Mouse (Mus musculus): ENCODE measurements around the gene Pnpla8.

The Pnpla8 gene

DNA sequence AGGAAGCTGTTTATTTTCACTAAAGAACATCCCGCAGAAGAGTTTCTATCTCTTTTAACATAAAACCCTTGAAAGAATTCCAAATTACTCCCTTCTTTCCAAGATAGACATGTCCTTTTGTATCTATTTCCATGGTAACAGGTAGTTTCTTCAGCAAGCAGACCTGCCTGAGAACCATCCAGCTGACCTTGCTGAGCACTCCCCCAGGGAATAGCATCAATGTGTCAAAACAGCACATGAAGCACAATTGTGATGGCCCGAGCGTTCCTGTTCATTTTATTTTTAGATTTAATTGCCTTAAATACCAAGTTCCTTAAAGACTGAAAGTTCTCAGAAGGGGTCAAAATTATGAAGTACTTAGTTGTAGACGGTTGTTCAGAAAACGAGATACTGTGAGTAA, 124.1 kb downstream of the Pnpla8 start:
- DNase-seq (ENCODE audit: low read depth in 2 of 2, low spot score in 2 of 2) = no peak

GRCm38 (mm10) chr12:44346143-44346542, 125.0 kb downstream of the Pnpla8 start:
- no peak for DNase-seq (ENCODE audit: low read depth in 2 of 2, low spot score in 2 of 2)

- no peak for DNase-seq (ENCODE audit: low read depth in 2 of 2, low spot score in 2 of 2)
Observed at GRCm38 (mm10) chr12:44355116-44355515, 133.9 kb downstream of the Pnpla8 start.

GRCm38 (mm10) chr12:44357460-44357859, 136.3 kb downstream of the Pnpla8 start:
- DNase-seq (ENCODE audit: low read depth in 2 of 2, low spot score in 2 of 2) = no peak

DNA sequence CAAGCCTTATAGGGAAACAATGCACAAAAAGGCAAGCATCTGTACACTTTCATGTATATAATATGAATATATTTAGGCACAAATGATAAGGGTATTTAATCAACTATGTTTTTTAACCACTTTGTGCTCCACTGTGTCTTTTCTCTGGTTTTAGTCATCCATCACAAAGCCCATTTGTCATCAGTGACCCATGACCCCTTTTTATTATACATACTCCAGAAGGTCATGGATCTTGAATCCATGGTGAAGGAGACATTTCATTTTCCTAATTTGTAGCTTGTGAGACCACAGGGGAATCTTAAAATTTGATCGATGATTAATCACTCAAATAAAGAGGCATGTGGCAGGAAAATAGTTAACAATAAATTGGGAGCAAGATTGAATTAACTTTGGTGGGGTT, 136.7 kb downstream of the Pnpla8 start:
- no peak for DNase-seq (ENCODE audit: low read depth in 2 of 2, low spot score in 2 of 2)

DNA sequence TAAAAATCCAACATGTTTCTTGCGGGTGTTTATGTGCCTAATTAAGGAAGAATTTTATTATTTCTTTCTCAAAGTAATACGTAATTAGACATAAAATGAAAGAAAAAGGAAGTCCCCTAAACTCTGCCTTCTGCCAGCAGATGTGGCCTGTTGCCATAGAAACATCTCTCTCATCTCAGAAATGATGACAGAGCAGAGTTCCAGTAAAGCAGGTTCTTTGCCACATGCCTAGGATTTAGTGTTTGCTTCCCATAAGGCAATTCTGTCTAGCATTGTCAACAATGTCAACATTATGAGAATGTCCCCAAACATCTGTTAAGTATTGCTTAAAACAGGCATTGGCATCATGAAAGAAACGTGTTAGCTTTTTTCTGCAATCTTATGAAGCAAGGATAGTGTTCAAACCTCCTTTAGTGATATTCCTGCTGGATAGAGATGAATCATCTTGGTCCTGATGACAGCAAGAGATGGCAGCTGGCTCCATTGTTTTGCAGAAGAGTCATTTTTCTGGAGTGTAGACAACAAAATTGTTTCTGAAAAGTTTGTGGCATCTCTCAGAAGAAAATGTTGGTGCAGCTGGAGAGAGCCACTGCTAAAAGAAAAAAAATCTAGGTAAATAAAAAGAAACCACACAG, 150.0 kb downstream of the Pnpla8 start:
- DNase-seq (ENCODE audit: low read depth in 2 of 2, low spot score in 2 of 2) = no peak

Measured in CD8-positive naive resting alpha-beta T cell, adult 2 months (primary cell).